Mouse (Mus musculus): ENCODE results near the gene Bcas1. TPM values are rescaled to one million over a fixed set of nuclear protein-coding genes. Genes with fewer than 3 reads are reported as not detected.

Gene Bcas1
- polyA plus RNA-seq (2014; fragmentation: Illumina TruSeq; extraction: RNeasy Lipid Tissue Mini Kit (QIAGEN cat#74804); ENCODE audit: low read depth, low replicate concordance), result 1.3 TPM

GRCm38 (mm10) chr2:170427704-170428103 lies at the start of gene Bcas1:
Gene Bcas1, minus strand, starts transcription at chr2:170427845.

Other genes starting within 250 kb of the Bcas1 start
- gene Pfdn4, start 68.6 kb upstream of the Bcas1 start, polyA plus RNA-seq (2014; fragmentation: Illumina TruSeq; extraction: RNeasy Lipid Tissue Mini Kit (QIAGEN cat#74804); ENCODE audit: low read depth, low replicate concordance), result 15.0 TPM
- not detected for gene Cyp24a1, start 69.3 kb upstream of the Bcas1 start, polyA plus RNA-seq (2014; fragmentation: Illumina TruSeq; extraction: RNeasy Lipid Tissue Mini Kit (QIAGEN cat#74804); ENCODE audit: low read depth, low replicate concordance)
- not detected for gene 4930470P17Rik, start 174.2 kb upstream of the Bcas1 start, polyA plus RNA-seq (2014; fragmentation: Illumina TruSeq; extraction: RNeasy Lipid Tissue Mini Kit (QIAGEN cat#74804); ENCODE audit: low read depth, low replicate concordance)